Mouse (Mus musculus) MEL (cell line): ENCODE results near the gene Ccdc155. TPM values are rescaled to one million over a fixed set of nuclear protein-coding genes. Genes with fewer than 3 reads are reported as not detected.

Experiments used
- DNase-seq: peaks from one replicate; pipeline ENCODE4 v3.0.0; 2011; ENCODE audit warnings: low read depth, low spot score
- H3K27ac ChIP-seq: 2 replicates; pipeline ENCODE4 v1.5.1; 2012; ENCODE audit warnings: low read depth, mild to moderate bottlenecking, control low read depth, low read length, moderate library complexity; ENCODE audit not compliant: control insufficient read depth
- H3K27me3 ChIP-seq, 2 experiments: fragments of 150-350 bp in 1 of 2; sonication (generic) in 1 of 2; 2 replicates each; pipeline ENCODE4 v1.6.1; 2012; ENCODE audit warnings: low read length in 2 of 2, mild to moderate bottlenecking in 2 of 2, improper control_type of control experiment in 1 of 2, moderate library complexity in 1 of 2; ENCODE audit not compliant: insufficient read depth in 2 of 2, control insufficient read depth in 1 of 2
- H3K36me3 ChIP-seq, 2 experiments: 2 replicates each; pipeline ENCODE4 v1.6.1; 2012 to 2014; ENCODE audit warnings: low read length in 2 of 2, improper control_type of control experiment in 1 of 2, inconsistent platforms in 1 of 2, mild to moderate bottlenecking in 1 of 2; ENCODE audit not compliant: insufficient read depth in 2 of 2, control insufficient read depth in 1 of 2
- H3K4me1 ChIP-seq, 2 experiments: fragments of 150-350 bp in 1 of 2; sonication (generic) in 1 of 2; 2 replicates each; pipeline ENCODE4 v1.6.1; 2012; ENCODE audit warnings: low read length in 2 of 2, improper control_type of control experiment in 1 of 2, mild to moderate bottlenecking in 1 of 2; ENCODE audit not compliant: insufficient read depth in 2 of 2, control insufficient read depth in 1 of 2
- H3K4me3 ChIP-seq, 2 experiments: fragments of 150-350 bp in 1 of 2; sonication (generic) in 1 of 2; 2 replicates each; pipeline ENCODE4 v1.5.1; 2012; ENCODE audit warnings: low read depth in 2 of 2, low read length in 2 of 2, mild to moderate bottlenecking in 2 of 2, moderate library complexity in 2 of 2, control low read depth in 1 of 2, improper control_type of control experiment in 1 of 2; ENCODE audit not compliant: control insufficient read depth in 1 of 2, insufficient read depth in 1 of 2
- H3K79me2 ChIP-seq: 2 replicates; pipeline ENCODE4 v1.6.1; 2012; ENCODE audit warnings: mild to moderate bottlenecking, low read length, moderate library complexity; ENCODE audit not compliant: control insufficient read depth, poor library complexity, insufficient read depth
- H3K9ac ChIP-seq: 2 replicates; pipeline ENCODE4 v1.6.1; 2012; ENCODE audit warnings: low read depth, mild to moderate bottlenecking, control low read depth, low read length, moderate library complexity; ENCODE audit not compliant: control insufficient read depth, poor library complexity, severe bottlenecking
- H3K9me3 ChIP-seq: fragments of 150-350 bp; sonication (generic); replicated peaks from 2 replicates; pipeline ENCODE4 v1.6.1; 2012; ENCODE audit warnings: mild to moderate bottlenecking, low read length, improper control_type of control experiment, moderate library complexity; ENCODE audit not compliant: insufficient read depth
- BHLHE40 ChIP-seq: IDR thresholded peaks from 2 replicates; pipeline ENCODE4 v1.6.1; 2012; ENCODE audit warnings: low read depth, mild to moderate bottlenecking, inconsistent platforms, low read length, improper control_type of control experiment, borderline replicate concordance
- CHD2 ChIP-seq: IDR thresholded peaks from 2 replicates; pipeline ENCODE4 v1.6.1; 2011; ENCODE audit warnings: low read length, improper control_type of control experiment
- ELF1 ChIP-seq: IDR thresholded peaks from 2 replicates; pipeline ENCODE4 v1.6.1; 2014; ENCODE audit warnings: low read depth, mild to moderate bottlenecking, inconsistent platforms, low read length, improper control_type of control experiment, moderate library complexity
- EP300 ChIP-seq, 2 experiments: IDR thresholded peaks; 2 replicates each; pipeline ENCODE4 v1.6.1; 2011; ENCODE audit warnings: improper control_type of control experiment in 2 of 2, low read length in 2 of 2, low read depth in 1 of 2, mild to moderate bottlenecking in 1 of 2
- ETS1 ChIP-seq: IDR thresholded peaks from 2 replicates; pipeline ENCODE4 v1.6.1; 2012; ENCODE audit warnings: low read depth, mild to moderate bottlenecking, inconsistent platforms, low read length, improper control_type of control experiment, moderate library complexity
- GABPA ChIP-seq: IDR thresholded peaks from 2 replicates; pipeline ENCODE4 v1.6.1; 2012; ENCODE audit warnings: low read depth, mild to moderate bottlenecking, inconsistent platforms, low read length, improper control_type of control experiment, moderate library complexity
- HCFC1 ChIP-seq: IDR thresholded peaks from 2 replicates; pipeline ENCODE4 v1.6.1; 2012; ENCODE audit warnings: low read depth, mild to moderate bottlenecking, inconsistent platforms, low read length, improper control_type of control experiment, moderate library complexity
- KAT2A ChIP-seq: conservative IDR thresholded peaks from 2 replicates; pipeline ENCODE4 v1.6.1; 2012; ENCODE audit warnings: low read depth, low read length, improper control_type of control experiment, inconsistent platforms
- MAFK ChIP-seq: IDR thresholded peaks from 2 replicates; pipeline ENCODE4 v1.6.1; 2011; ENCODE audit warnings: low read depth, mild to moderate bottlenecking, low read length, improper control_type of control experiment, borderline replicate concordance
- MAZ ChIP-seq: IDR thresholded peaks from 2 replicates; pipeline ENCODE4 v1.6.1; 2012; ENCODE audit warnings: low read depth, mild to moderate bottlenecking, inconsistent platforms, low read length, improper control_type of control experiment
- MEF2A ChIP-seq: IDR thresholded peaks from 2 replicates; pipeline ENCODE4 v1.6.1; 2014; ENCODE audit warnings: low read depth, mild to moderate bottlenecking, inconsistent platforms, low read length, improper control_type of control experiment; ENCODE audit not compliant: poor library complexity, insufficient replicate concordance, severe bottlenecking; ENCODE audit errors: extremely low read depth
- MXI1 ChIP-seq: IDR thresholded peaks from 2 replicates; pipeline ENCODE4 v1.6.1; 2011; ENCODE audit warnings: mild to moderate bottlenecking, low read depth, low read length, improper control_type of control experiment
- NELFE ChIP-seq: IDR thresholded peaks from 2 replicates; pipeline ENCODE4 v1.6.1; 2011; ENCODE audit warnings: low read depth, low read length, improper control_type of control experiment
- NRF1 ChIP-seq: IDR thresholded peaks from 2 replicates; pipeline ENCODE4 v1.6.1; 2014; ENCODE audit warnings: low read depth, mild to moderate bottlenecking, inconsistent platforms, low read length, improper control_type of control experiment, moderate library complexity; ENCODE audit not compliant: poor library complexity, insufficient read depth, severe bottlenecking
- POLR2A ChIP-seq, 2 experiments: IDR thresholded peaks; 2 replicates each; pipeline ENCODE4 v1.6.1; 2011 to 2012; ENCODE audit warnings: low read length in 2 of 2, mild to moderate bottlenecking in 2 of 2, control low read depth in 1 of 2, improper control_type of control experiment in 1 of 2, low read depth in 1 of 2, moderate library complexity in 1 of 2; ENCODE audit not compliant: control insufficient read depth in 1 of 2, insufficient read depth in 1 of 2, poor library complexity in 1 of 2
- POLR2AphosphoS2 ChIP-seq: IDR thresholded peaks from 2 replicates; pipeline ENCODE4 v1.6.1; 2011; ENCODE audit warnings: low read length, improper control_type of control experiment
- POLR2AphosphoS5 ChIP-seq: IDR thresholded peaks from 2 replicates; pipeline ENCODE4 v1.6.1; 2012; ENCODE audit warnings: low read depth, borderline replicate concordance, mild to moderate bottlenecking, inconsistent platforms, low read length, moderate library complexity, mixed read lengths
- RAD21 ChIP-seq: IDR thresholded peaks from 2 replicates; pipeline ENCODE4 v1.6.1; 2011; ENCODE audit warnings: mild to moderate bottlenecking, low read depth, low read length, improper control_type of control experiment
- RCOR1 ChIP-seq: IDR thresholded peaks from 2 replicates; pipeline ENCODE4 v1.6.1; 2012; ENCODE audit warnings: low read depth, mild to moderate bottlenecking, inconsistent platforms, low read length, improper control_type of control experiment
- TAL1 ChIP-seq: IDR thresholded peaks from 2 replicates; pipeline ENCODE4 v1.6.1; 2012; ENCODE audit warnings: mild to moderate bottlenecking, inconsistent platforms, low read length, moderate library complexity, mixed read lengths
- TCF12 ChIP-seq: IDR thresholded peaks from 2 replicates; pipeline ENCODE4 v1.6.1; 2014; ENCODE audit warnings: low read depth, mild to moderate bottlenecking, inconsistent platforms, low read length, improper control_type of control experiment, moderate library complexity
- USF1 ChIP-seq: IDR thresholded peaks from 2 replicates; pipeline ENCODE4 v1.6.1; 2014; ENCODE audit warnings: low read depth, mild to moderate bottlenecking, inconsistent platforms, low read length, improper control_type of control experiment, moderate library complexity
- USF2 ChIP-seq, 2 experiments: IDR thresholded peaks; 2 replicates each; pipeline ENCODE4 v1.6.1; 2011 to 2012; ENCODE audit warnings: improper control_type of control experiment in 2 of 2, low read length in 2 of 2, borderline replicate concordance in 1 of 2, inconsistent platforms in 1 of 2, low read depth in 1 of 2, mild to moderate bottlenecking in 1 of 2; ENCODE audit not compliant: insufficient read depth in 1 of 2
- ZKSCAN1 ChIP-seq: IDR thresholded peaks from 2 replicates; pipeline ENCODE4 v1.6.1; 2012; ENCODE audit warnings: low read depth, mild to moderate bottlenecking, inconsistent platforms, low read length, improper control_type of control experiment, moderate library complexity
- ZMIZ1 ChIP-seq: IDR thresholded peaks from 2 replicates; pipeline ENCODE4 v1.6.1; 2012; ENCODE audit warnings: low read depth, mild to moderate bottlenecking, inconsistent platforms, low read length, improper control_type of control experiment, moderate library complexity
- ZNF384 ChIP-seq: IDR thresholded peaks from 2 replicates; pipeline ENCODE4 v1.6.1; 2012; ENCODE audit warnings: low read depth, mild to moderate bottlenecking, inconsistent platforms, low read length, improper control_type of control experiment
- polyA plus RNA-seq, 2 experiments: library from polyadenylated mRNA; stranded (reverse) in 1 of 2; unstranded in 1 of 2; fragments of >175 nt in 1 of 2; fragments of >200 nt in 1 of 2; gene quantifications; 2 replicates each; pipeline versions ENCODE4 v1.2.1 to v1.2.4; 2012; ENCODE audit warnings: low replicate concordance in 2 of 2, low read depth in 1 of 2; ENCODE audit not compliant: insufficient read length in 2 of 2, insufficient read depth in 1 of 2, missing spikeins in 1 of 2
- total RNA-seq: library from RNA; depleted of rRNA; stranded (reverse); fragments of 300-350 nt; gene quantifications from 2 replicates; pipeline ENCODE4 v1.2.3, GENCODE M21; 2012

Ccdc155 gene
- total and polyA plus RNA-seq, 3 experiments, result 0.27 to 0.38 TPM; not detected in 1

GRCm38 (mm10) chr7:45240109-45240508 is 35.4 kb upstream of the Ccdc155 start:
- Histone ChIP-seq H3K4me1 (peaks cover 6 to 22% of the 10 kb centered on the region in 2 experiments), H3K79me2 (peaks cover 4% of the 10 kb centered on the region)
- TF ChIP-seq HCFC1, result no peak
- TF ChIP-seq ZNF384, result no peak
- TF ChIP-seq POLR2A (IDR thresholded peaks at IDR 0.05; ENCODE audit: control insufficient read depth in 1 of 2, insufficient read depth in 1 of 2, low read depth in 1 of 2, low read length in 2 of 2, poor library complexity in 1 of 2), result no peak
- TF ChIP-seq ZKSCAN1, result no peak
- no peak for TF ChIP-seq EP300 (IDR thresholded peaks at IDR 0.05; ENCODE audit: low read depth in 1 of 2, low read length in 2 of 2)
- TF ChIP-seq MEF2A, result no peak
- no peak for TF ChIP-seq RAD21
- no peak for TF ChIP-seq ETS1
- no peak for TF ChIP-seq POLR2AphosphoS5
- TF ChIP-seq TCF12, result no peak
- no peak for TF ChIP-seq MXI1
- no peak for TF ChIP-seq NRF1
- no peak for TF ChIP-seq USF1
- no peak for TF ChIP-seq RCOR1
- no peak for TF ChIP-seq ZMIZ1
- no peak for TF ChIP-seq MAFK
- TF ChIP-seq, all 39 proteins: peak for 0
- Histone ChIP-seq H3K27ac (no peak overlapping the region), H3K9ac (no peak overlapping the region), H3K36me3 (peaks cover 0 to 9% of the 10 kb centered on the region in 2 experiments; a peak in 2 of 4 replicates), H3K4me3 (no peak overlapping the region), H3K27me3 (peaks cover 0 to 5% of the 10 kb centered on the region in 2 experiments; a peak in 2 of 4 replicates), H3K9me3 (no peaks in the 10 kb centered on the region)
- no peak for DNase-seq

DNA sequence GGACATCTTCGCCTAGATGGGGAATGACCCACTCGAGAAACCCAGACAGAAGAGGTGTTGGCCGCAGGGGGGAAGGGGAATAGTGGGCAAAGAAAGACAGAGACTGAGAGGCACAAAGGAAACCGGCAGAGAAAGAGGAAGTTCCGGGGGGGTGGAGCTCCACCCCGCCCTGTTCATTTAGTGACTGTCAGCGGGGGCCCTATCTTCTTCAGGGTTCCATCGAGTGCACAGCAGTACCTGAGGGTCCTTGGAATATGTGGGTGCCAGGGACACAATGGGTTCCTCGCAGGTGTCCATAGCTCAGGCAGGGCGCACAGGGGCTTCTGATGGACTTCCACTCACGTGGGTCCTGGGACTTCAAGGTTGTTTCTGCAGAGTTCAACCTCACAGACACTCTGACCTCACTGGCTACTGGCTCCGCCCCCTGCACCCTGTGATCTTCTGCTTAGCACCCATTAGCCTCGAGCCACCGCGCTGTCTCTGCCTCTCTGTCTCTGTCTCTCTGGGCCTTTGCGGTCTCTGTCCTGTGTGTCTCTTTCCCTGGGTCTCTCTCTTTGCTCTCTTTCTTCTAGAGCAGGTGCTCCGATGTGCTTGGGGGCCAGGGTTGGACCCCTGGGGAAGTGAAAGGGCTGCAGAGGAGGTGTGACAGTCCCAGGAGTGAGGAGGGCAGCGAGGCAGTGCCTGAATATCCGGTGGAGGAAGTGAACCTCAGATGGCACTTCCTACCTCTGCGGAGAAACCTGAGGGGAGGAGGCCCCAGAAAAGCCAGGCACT is 34.2 kb upstream of the Ccdc155 start, which contains the start of gene Cd37:
Gene Cd37, minus strand, starts transcription at position 393 of the 774 bp plus-strand sequence.
- DNase-seq, result peak; percentile 94
- TF ChIP-seq POLR2A (IDR thresholded peaks at IDR 0.05; ENCODE audit: control insufficient read depth in 1 of 2, insufficient read depth in 1 of 2, low read depth in 1 of 2, low read length in 2 of 2, poor library complexity in 1 of 2), result peak; percentile 31 to 74; a peak in 3 of 4 replicates
- no peak for TF ChIP-seq RAD21
- TF ChIP-seq MAZ, result peak; percentile 73; the same call in 1 of the 2 replicates
- no peak for TF ChIP-seq TAL1
- 0 out of 2 replicates have a peak, but pooled peaks have one; percentile 4 for TF ChIP-seq ETS1
- TF ChIP-seq GABPA, result no peak
- no peak for TF ChIP-seq KAT2A
- no peak for TF ChIP-seq USF2 (IDR thresholded peaks at IDR 0.05; ENCODE audit: borderline replicate concordance in 1 of 2, insufficient read depth in 1 of 2, low read depth in 1 of 2, low read length in 2 of 2)
- no peak for TF ChIP-seq ZMIZ1
- peak; percentile 53; the same call in 1 of the 2 replicates for TF ChIP-seq ELF1
- TF ChIP-seq ZNF384, result no peak
- TF ChIP-seq BHLHE40, result no peak
- TF ChIP-seq RCOR1, result no peak
- TF ChIP-seq MXI1, result peak; percentile 79; the same call in 1 of the 2 replicates
- TF ChIP-seq POLR2AphosphoS2, result peak; percentile 16; the same call in 1 of the 2 replicates
- TF ChIP-seq CHD2, result no peak
- 0 out of 2 replicates have a peak, but pooled peaks have one; percentile 49 for TF ChIP-seq USF1
- peak; percentile 68 for TF ChIP-seq NELFE
- no peak for TF ChIP-seq ZKSCAN1
- no peak; the same call in 1 of the 2 replicates for TF ChIP-seq TCF12

More for the DNA sequence above, 34.2 kb upstream of the Ccdc155 start, which contains the start of gene Cd37:
- Histone ChIP-seq H3K9ac (peak within 1 kb of the TSS; percentile 90), H3K27ac (peak within 1 kb of the TSS; percentile 83), H3K4me3 (peak within 1 kb of the TSS; percentile 82 to 94), H3K4me1 (peaks cover 6 to 22% of the 10 kb centered on the region in 2 experiments), H3K36me3 (peaks cover 0 to 9% of the 10 kb centered on the region in 2 experiments; a peak in 2 of 4 replicates), H3K79me2 (peaks cover 4% of the 10 kb centered on the region), H3K27me3 (no peaks in the 10 kb centered on the region; a peak in 1 of 4 replicates), H3K9me3 (no peaks in the 10 kb centered on the region)
